ENCODE assay signal across 29 mouse cellular contexts in genomic region chr5:18177810-18178209, GRCm38 (mm10).
"Had no signal": no experiment of that assay in that cellular context is flagged by ENCODE, and none has a peak within 500 bp of the region (broad histone marks: within the 10 kb centered on the region; RNA-seq: fewer than 3 reads in every experiment).

No protein-coding gene starts in this region.

- H3K4me2 ChIP-seq: limb, embryonic 12.5 days; limb, embryonic 13.5 days; limb, embryonic 15.5 days; liver, embryonic 11.5 days; liver, embryonic 12.5 days; liver, embryonic 13.5 days; liver, embryonic 15.5 days; midbrain, embryonic 11.5 days; midbrain, embryonic 12.5 days; midbrain, embryonic 13.5 days; midbrain, embryonic 15.5 days; neural tube, embryonic 12.5 days had no signal

- ATAC-seq: liver, embryonic 12.5 days; liver, postnatal 0 days; lung, postnatal 0 days; midbrain, embryonic 13.5 days; midbrain, embryonic 15.5 days; midbrain, embryonic 16.5 days had no signal

- H3K9ac ChIP-seq: limb, embryonic 12.5 days; limb, embryonic 13.5 days; limb, embryonic 15.5 days; liver, embryonic 12.5 days; liver, embryonic 13.5 days; liver, embryonic 14.5 days; liver, embryonic 15.5 days; liver, postnatal 0 days; midbrain, embryonic 12.5 days; midbrain, embryonic 13.5 days; midbrain, embryonic 15.5 days; neural tube, embryonic 12.5 days had no signal

- DNase-seq: left cerebral cortex, postnatal 4 days; liver; liver, embryonic 13.5 days; liver, postnatal 0 days; lung, adult 18-20 months; lung, postnatal 14 days; lung, postnatal 36 days; lung, postnatal 4 days; midbrain, embryonic 14.5 days had no signal

- H3K4me1 ChIP-seq: limb, embryonic 10.5 days; limb, embryonic 12.5 days; limb, embryonic 13.5 days; limb, embryonic 15.5 days; liver, embryonic 12.5 days; liver, embryonic 13.5 days; liver, embryonic 15.5 days; megakaryocyte, embryonic 14.5 days; midbrain, embryonic 10.5 days; midbrain, embryonic 12.5 days; midbrain, embryonic 13.5 days; midbrain, embryonic 15.5 days; neural tube, embryonic 12.5 days had no signal

- H3K27ac ChIP-seq: left cerebral cortex, adult 2 months; limb, embryonic 10.5 days; limb, embryonic 12.5 days; limb, embryonic 13.5 days; limb, embryonic 15.5 days; liver, embryonic 12.5 days; liver, embryonic 13.5 days; liver, embryonic 14.5 days; liver, embryonic 15.5 days; macrophage; midbrain, embryonic 10.5 days; midbrain, embryonic 12.5 days; midbrain, embryonic 13.5 days; midbrain, embryonic 15.5 days; neural tube, embryonic 12.5 days had no signal

- H3K4me3 ChIP-seq: left cerebral cortex, adult 2 months; limb, embryonic 10.5 days; limb, embryonic 12.5 days; limb, embryonic 13.5 days; limb, embryonic 15.5 days; liver, embryonic 12.5 days; liver, embryonic 13.5 days; liver, embryonic 15.5 days; megakaryocyte, embryonic 14.5 days; midbrain, embryonic 10.5 days; midbrain, embryonic 12.5 days; midbrain, embryonic 13.5 days; midbrain, embryonic 15.5 days; myocyte; neural tube, embryonic 12.5 days had no signal

- H3K9me3 ChIP-seq: limb, embryonic 10.5 days; limb, embryonic 12.5 days; limb, embryonic 13.5 days; limb, embryonic 15.5 days; liver, embryonic 12.5 days; liver, embryonic 13.5 days; liver, embryonic 15.5 days; megakaryocyte, embryonic 14.5 days; midbrain, embryonic 12.5 days; midbrain, embryonic 13.5 days; midbrain, embryonic 15.5 days; neural tube, embryonic 12.5 days had no signal

- H3K36me3 ChIP-seq: limb, embryonic 10.5 days; limb, embryonic 12.5 days; limb, embryonic 13.5 days; limb, embryonic 15.5 days; liver, embryonic 12.5 days; liver, embryonic 13.5 days; liver, embryonic 15.5 days; midbrain, embryonic 10.5 days; midbrain, embryonic 12.5 days; midbrain, embryonic 13.5 days; midbrain, embryonic 15.5 days; neural tube, embryonic 12.5 days had no signal

- H3K27me3 ChIP-seq: limb, embryonic 12.5 days; limb, embryonic 13.5 days; limb, embryonic 15.5 days; liver, embryonic 12.5 days; liver, embryonic 13.5 days; liver, embryonic 15.5 days; megakaryocyte, embryonic 14.5 days; midbrain, embryonic 12.5 days; midbrain, embryonic 13.5 days; midbrain, embryonic 15.5 days; neural tube, embryonic 12.5 days had no signal
